Mouse (Mus musculus): ENCODE measurements around the gene Nubpl.

DNA sequence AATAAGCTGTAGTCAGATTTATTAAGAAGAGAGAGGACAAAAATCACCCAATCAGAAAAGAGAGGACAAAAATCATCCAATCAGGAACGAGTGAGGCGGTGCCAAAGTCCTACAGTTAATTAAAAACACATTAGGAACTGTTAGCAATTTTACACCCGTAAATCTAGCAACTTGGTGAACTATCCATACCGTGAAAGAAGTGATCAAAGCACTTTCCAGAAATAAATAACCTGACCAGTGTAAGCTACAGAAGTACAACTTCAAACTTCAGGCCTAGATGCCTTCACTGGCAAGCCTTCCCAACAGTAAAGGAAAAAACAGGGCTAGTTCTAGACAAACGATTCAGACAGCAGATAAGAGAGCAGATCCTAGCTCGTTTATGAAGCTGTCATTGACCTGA lies 220.1 kb downstream of the Nubpl start:
- TF ChIP-seq POLR2A (IDR thresholded peaks at IDR 0.05; ENCODE audit: low read depth, low read length) (no peak), CTCF (IDR thresholded peaks at IDR 0.05; ENCODE audit: extremely low read depth, insufficient read depth, insufficient read length, insufficient replicate concordance) (no peak)
